9 mouse cellular contexts compared by ENCODE assay signal in the genomic region with DNA sequence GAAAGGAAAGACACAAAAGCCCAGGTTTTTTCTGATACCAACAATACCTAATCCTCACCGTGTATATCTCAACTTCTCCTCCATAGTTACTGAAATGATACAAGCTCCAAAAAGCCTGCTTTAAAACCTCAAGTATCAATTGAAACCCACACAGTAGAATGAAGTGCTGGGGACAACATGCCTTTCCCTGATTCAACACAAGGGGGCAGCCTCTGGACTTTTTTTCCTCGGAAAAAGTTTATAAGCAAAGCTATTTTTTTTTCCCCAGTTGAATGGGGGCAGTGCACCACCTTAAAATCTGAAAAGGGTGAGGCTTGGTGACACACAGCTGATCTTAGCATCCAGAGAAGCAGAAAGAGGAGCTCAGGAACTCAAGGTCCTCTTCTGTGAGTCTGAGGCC.
DNase-seq lines count a peak whose midpoint lies in the region; ATAC-seq and TF ChIP-seq lines count a peak whose summit lies in the region.
"Had no signal": no experiment of that assay in that cellular context is flagged by ENCODE, and none has a peak within 500 bp of the region (broad histone marks: within the 10 kb centered on the region; RNA-seq: fewer than 3 reads in every experiment).

No protein-coding gene starts in this region.

- WGBS in cerebellum, adult 2 months: 10% methylated on average over 2 of the region's 2 CpGs
- WGBS in kidney, embryonic 14.5 days: 19% methylated on average over 2 of the region's 2 CpGs

- no peaks in the 10 kb centered on the region for H3K27me3 ChIP-seq in cerebellum, adult 2 months (ENCODE audit: control insufficient read depth, insufficient read depth, low read length)
- H3K27me3 ChIP-seq in kidney, embryonic 14.5 days (ENCODE audit: control insufficient read depth, insufficient read depth, low read length): no peaks in the 10 kb centered on the region

- H3K4me2 ChIP-seq in kidney, embryonic 14.5 days (replicated peaks; ENCODE audit: low read depth, low read length): no peak overlapping the region

- no peaks in the 10 kb centered on the region for H3K9me3 ChIP-seq in kidney, embryonic 14.5 days (ENCODE audit: control insufficient read depth, low read length)

- no peaks in the 10 kb centered on the region for H3K36me3 ChIP-seq in kidney, embryonic 14.5 days (ENCODE audit: control insufficient read depth, insufficient read depth, low read length)
- H3K36me3 ChIP-seq: G1E had no signal

- no peak overlapping the region for H3K27ac ChIP-seq in cerebellum, adult 2 months (ENCODE audit: insufficient read depth, low read length)
- no peak overlapping the region for H3K27ac ChIP-seq in kidney, embryonic 14.5 days (ENCODE audit: low read depth, low read length)

- H3K4me1 ChIP-seq in cerebellum, adult 2 months (ENCODE audit: control insufficient read depth, insufficient read depth, low read length): peaks cover 7% of the 10 kb centered on the region
- no peaks in the 10 kb centered on the region for H3K4me1 ChIP-seq in kidney, embryonic 14.5 days (ENCODE audit: control insufficient read depth, insufficient read depth, low read length)

- no peak for TF ChIP-seq POLR2A in cerebellum, adult 2 months (IDR thresholded peaks at IDR 0.05; ENCODE audit: borderline replicate concordance, insufficient read depth, low read length)

- H3K4me3 ChIP-seq in cerebellum, adult 2 months (replicated peaks; ENCODE audit: insufficient read depth, low read depth, low read length): no peak overlapping the region
- H3K4me3 ChIP-seq in kidney, embryonic 14.5 days (ENCODE audit: low read length): no peak overlapping the region

- peak in 1 of 2 experiments; percentile 48 for DNase-seq in cerebellum, adult 2 months
- no peak for DNase-seq in cerebellum, adult 11-12 months
- peak; percentile 27 for DNase-seq in kidney, adult 9 months
- DNase-seq in A20 (ENCODE audit: low read depth, low spot score): peak; percentile 23
- DNase-seq in cerebellum, postnatal 25 days: peak; percentile 40 to 70
- DNase-seq in kidney, postnatal 14 days: peak; percentile 39
- peak; percentile 24 for DNase-seq in thymus, postnatal 25 days

- ATAC-seq in kidney, embryonic 14.5 days (ENCODE audit: low FRiP score, low TSS enrichment): no peak

- TF ChIP-seq CTCF in cerebellum, adult 2 months (IDR thresholded peaks at IDR 0.05; ENCODE audit: borderline replicate concordance, insufficient read depth, low read depth, low read length): peak; percentile 13; the same call in 1 of the 2 replicates

- H3K9ac ChIP-seq in kidney, embryonic 14.5 days (ENCODE audit: low read depth, low read length): no peak overlapping the region
